Mouse (Mus musculus): ENCODE results near the gene Tedc1. TPM values are rescaled to one million over a fixed set of nuclear protein-coding genes. Genes with fewer than 3 reads are reported as not detected.

Gene Tedc1
- total RNA-seq, 2 experiments from 2014 or later, result 3.7 TPM

DNA sequence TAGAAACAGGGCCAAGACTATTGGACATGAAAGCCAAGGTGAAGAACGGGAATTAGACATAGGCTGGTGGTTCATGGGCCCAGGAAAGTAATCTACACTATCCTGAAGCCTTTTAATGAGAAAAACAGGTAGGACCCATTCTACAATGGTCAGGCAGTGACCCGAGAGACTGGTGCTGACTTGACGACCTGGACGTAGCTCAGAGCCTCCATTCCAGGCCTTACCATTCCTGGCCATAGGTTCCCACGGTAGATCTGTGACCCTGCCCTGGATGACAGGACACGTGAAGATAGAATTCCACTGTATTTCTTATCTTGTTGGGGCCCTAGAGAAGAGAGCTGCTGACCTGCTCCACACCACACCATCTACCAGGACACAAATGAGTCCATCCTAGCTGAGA lies 17.9 kb upstream of the Tedc1 start:
- no peak for DNase-seq (ENCODE audit: extremely low spot score in 1 of 2, low spot score in 2 of 2)
- intact Hi-C loops (cut with DNase I), result no loop called here

DNA sequence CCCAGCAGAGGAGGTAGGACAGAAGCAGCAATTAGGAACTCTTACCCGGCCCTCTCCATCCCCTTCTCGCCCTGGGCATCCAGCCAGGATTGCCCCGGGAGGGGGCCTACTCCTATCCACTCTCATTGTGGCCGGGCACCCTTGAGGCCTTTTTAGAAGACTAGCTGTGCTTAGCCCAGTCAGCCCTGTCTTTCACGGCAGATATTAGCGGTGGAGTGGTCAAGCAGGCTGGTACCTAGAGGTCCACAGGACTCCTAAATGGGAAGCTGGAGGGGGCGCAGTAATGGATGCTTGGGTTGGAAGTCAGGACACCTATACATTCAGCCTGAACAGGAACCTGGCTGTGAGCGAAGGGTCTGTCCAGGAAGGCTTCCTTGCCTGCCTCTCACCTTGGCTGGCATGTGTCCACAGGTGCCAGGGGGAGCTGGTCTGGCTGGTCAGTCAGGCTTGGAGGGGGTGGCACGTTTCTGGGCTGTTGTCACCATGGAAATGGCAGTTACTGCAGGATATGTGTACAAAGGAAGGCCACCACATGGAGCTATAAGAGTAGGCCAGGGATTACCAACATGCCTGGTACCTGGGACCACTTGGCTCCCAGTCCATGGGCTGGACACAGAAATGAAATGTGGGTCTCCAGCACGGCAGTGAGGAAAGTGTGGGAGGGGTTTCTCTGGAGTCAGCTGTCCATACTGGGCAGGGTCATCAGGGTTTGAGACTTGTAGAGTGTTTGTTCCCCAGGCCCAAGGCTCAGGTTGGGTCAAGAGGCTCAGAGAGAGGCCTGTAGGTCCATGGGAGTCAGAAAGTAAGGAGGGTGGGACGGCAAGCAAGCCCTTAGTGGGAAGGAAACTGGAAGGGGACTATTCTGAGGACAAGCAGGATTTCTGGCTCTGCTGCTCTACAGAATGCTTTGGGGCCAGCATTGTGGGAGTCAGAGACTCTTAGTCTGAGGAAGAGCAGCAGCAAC lies 17.0 kb upstream of the Tedc1 start:
- no peak for DNase-seq (ENCODE audit: extremely low spot score in 1 of 2, low spot score in 2 of 2)
- intact Hi-C loops (cut with DNase I), result no loop called here

DNA sequence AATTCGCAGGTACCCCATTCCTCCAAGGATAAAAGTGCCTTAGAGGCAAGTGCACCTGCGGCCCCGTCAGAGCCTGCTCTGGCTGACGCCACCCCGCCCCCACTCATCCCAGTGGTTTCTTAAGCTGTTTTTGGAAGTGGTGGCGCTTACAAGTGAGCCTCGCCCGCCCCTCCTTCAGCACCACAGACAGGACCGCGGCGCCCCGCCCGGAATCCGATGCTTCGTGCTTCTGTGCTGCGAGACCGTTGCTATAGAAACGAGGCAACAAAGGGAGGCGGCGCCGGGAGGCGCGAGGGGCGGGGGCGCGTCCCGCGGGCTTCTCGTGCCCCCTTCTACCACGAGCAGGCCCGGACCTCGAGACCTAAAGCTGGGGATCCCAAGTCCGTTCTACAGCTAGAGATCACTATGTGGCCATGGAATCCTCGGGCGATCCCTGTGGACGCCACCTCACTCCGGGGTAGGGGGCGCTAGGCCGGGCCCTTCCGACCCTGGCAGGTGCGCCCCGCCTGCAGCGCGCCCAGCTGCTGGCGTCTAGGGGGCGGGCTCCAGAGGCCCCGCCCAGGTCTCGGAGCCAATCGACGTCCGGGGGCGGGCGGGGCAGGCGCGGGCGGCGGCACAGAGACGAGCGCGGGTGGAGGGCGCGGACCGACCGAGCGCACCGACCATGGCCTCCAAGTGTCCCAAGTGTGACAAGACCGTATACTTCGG lies 16.2 kb upstream of the Tedc1 start, which contains the start of gene Crip2:
Gene Crip2 (plus strand): TSS at position 329 of the 708 bp plus-strand sequence.
- intact Hi-C loops (cut with DNase I), result loop anchor here (5.0 kb wide), 1 partner anchor 47 kb away; the partner anchor contains the start of gene Tmem121
- DNase-seq (ENCODE audit: extremely low spot score in 1 of 2, low spot score in 2 of 2), result peak; percentile 92 to 95

DNA sequence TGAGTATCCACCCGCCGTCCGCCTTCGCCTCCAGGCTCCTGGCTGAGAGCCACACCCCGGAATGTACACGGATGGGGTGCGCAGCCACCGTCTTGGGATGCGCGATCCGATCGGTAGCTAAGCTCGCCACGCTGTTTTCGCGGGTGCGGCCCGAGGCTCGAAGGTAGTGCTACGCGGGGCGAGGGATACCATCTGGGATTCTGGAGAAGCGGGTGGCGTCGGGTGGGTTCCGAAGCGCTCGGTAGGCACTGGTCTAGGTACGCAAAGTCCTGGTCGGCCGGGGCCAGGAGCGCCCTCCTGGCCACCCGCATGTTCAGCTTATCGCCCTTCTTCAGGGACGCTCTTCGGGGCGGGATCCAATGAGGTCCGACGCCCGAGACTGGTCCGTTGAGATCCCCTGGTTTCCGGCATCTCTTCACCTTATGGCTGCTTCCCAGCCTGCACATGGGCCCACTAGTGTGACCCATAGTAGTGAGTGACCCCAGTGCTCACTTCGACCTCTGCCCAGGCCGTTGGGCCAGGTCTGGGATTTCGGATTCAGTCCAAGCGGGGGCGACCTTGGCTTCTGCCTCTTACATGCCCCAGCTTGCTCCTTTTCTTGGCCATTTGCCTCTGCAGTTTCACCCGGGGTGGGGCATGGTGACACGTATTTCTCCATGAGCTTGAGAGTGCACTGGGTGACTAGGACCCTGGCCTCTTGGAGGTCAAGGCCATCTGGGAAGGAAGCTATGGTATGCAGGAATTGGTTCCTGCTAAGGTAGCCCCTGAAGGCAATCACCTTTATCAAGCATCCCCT lies 15.4 kb upstream of the Tedc1 start:
- DNase-seq (ENCODE audit: extremely low spot score in 1 of 2, low spot score in 2 of 2), result no peak
- intact Hi-C loops (cut with DNase I), result loop anchor here (5.0 kb wide), 1 partner anchor 46 kb away; the partner anchor contains the start of gene Tmem121

DNA sequence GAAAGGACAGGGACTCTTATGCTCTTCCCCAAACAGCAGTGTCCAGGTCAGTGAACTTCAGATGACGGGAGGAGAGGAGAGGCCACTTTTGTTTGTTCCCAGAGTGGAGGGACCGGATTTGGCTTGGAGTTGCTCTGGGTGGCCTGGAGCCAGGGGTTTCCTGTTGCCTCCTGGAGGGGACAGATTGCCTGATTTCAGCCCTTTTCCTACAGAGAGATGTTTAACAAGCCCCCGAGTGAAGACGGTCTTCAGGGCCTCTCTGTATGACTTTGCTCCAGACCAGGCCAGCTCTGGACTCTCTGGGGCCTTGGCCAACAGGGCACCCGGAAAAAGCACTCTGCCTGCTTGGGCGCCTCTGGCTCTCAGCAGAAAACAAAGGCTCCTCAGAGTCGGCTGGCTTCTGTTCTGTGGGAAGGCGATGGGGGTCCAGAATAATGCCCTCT lies 14.7 kb upstream of the Tedc1 start:
- DNase-seq (ENCODE audit: extremely low spot score in 1 of 2, low spot score in 2 of 2), result peak in 1 of 2 experiments; percentile 79
- intact Hi-C loops (cut with DNase I), result loop anchor here (5.0 kb wide), 1 partner anchor 46 kb away; the partner anchor contains the start of gene Tmem121

DNA sequence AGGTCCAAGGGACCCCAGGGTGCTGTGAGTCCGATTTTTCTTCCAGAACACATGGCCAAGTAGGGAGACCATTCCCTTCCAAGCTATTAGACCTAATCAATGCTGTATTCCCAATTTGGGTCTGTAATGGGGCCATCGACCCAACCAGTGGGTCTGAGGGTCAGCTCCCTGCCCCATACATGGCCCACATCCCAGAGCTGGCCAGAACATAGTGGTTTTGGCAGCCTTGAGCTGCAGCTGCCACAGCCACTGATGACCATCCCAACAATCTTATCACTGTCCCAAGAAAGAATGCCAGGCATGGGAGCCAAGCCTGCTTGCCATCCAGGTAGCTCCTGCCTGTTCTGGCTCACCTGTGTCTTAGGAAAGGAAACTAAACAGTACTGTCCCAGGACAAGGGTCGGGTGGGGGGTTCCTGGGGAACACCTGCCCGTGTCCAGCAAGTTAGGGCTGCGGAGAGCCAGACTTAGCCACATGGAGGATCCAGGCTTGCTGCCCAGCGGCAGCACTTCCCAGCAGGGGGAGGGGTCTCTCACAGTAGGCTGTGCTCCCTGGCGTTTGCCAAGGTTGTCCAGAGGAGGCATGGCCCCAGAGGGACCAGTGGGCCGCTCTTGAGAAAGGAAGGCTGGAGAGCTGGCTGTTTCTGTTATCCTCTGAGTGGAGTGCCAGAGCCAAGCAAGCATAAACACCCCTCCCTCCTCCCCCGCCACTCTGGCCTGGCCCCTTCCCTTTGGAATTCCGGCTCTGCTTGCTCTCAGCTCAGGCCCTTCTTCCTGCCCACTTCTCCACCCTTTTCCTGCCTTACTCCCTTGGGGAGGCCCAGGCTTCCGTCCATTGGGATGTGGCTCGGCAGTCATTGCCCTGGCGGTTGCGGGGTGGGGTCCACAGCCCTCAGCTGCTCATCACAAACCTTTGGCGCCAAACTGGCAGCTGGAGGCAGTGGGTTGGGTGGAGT lies 13.9 kb upstream of the Tedc1 start:
- peak in 1 of 2 experiments; percentile 90 for DNase-seq (ENCODE audit: extremely low spot score in 1 of 2, low spot score in 2 of 2)
- intact Hi-C loops (cut with DNase I), result loop anchor here (5.0 kb wide), 1 partner anchor 45 kb away; the partner anchor contains the start of gene Tmem121

DNA sequence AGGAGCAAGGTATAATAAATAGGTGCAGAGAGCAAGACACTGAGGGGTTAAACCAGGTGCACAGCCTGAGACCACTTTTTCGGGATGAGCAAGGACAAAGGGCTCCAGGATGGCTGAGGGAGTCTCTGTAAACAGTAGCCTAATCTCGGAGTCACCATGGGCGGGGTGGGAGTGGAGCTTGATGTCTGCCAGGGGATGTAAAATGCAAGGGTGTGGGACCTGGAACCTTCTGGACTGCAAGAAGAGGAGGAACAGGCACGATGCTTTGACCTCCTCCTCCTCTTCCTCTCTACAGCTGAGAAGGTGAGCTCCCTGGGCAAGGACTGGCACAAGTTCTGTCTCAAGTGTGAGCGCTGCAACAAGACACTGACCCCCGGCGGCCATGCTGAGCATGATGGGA lies 13.1 kb upstream of the Tedc1 start:
- DNase-seq (ENCODE audit: extremely low spot score in 1 of 2, low spot score in 2 of 2), result no peak
- intact Hi-C loops (cut with DNase I), result loop anchor here (5.0 kb wide), 1 partner anchor 44 kb away; the partner anchor contains the start of gene Tmem121

DNA sequence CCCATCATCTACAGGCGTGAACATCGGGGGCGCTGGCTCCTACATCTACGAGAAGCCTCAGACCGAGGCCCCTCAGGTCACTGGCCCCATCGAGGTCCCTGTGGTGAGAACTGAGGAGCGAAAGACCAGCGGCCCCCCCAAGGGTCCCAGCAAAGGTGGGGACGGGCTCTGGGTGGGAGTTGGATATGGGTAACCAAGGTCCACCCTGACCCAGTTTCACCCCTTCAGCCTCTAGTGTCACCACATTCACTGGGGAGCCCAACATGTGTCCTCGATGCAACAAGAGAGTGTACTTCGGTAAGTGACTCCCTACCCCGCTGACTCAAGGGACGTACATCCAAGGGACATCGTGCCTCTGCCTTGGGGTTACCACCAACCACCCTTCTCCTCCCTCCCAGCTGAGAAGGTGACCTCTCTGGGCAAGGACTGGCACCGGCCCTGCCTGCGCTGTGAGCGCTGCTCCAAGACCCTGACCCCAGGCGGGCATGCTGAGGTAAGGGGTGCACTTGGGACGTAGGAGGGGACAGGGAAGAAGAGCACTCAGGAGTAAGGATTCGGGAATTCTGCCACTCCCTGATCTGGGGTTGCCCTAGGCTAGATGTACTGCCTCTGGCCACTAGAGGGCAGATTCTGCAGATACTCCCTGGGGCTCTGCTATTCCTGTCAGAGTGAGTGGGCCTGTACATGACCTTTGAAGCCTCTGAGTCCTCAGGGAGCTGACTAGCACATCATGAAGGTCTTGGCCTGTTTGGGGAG lies 12.0 kb upstream of the Tedc1 start:
- no peak for DNase-seq (ENCODE audit: extremely low spot score in 1 of 2, low spot score in 2 of 2)
- intact Hi-C loops (cut with DNase I), result loop anchor here (5.0 kb wide), 1 partner anchor 43 kb away; the partner anchor contains the start of gene Tmem121

DNA sequence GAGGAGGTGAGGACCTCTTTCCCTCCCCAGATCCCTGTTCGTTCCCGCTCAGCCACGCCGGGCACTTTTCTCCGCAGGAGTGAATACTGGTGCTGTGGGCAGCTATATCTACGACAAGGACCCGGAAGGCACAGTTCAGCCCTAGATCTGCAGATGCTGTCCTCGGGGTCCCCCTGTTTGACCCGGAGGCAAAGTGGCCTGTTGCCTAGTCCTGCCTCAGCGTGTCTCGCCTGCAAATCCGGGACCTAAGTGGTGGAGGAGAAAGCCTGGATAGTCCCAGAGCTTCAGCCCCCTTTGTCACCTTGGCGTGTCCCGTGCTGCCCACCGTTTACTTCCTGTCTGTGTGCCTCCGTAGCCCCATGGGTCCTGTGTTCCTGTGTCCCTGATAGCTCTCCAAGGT lies 11.3 kb upstream of the Tedc1 start:
- intact Hi-C loops (cut with DNase I), result loop anchor here (5.0 kb wide), 1 partner anchor 42 kb away; the partner anchor contains the start of gene Tmem121
- DNase-seq (ENCODE audit: extremely low spot score in 1 of 2, low spot score in 2 of 2), result no peak

DNA sequence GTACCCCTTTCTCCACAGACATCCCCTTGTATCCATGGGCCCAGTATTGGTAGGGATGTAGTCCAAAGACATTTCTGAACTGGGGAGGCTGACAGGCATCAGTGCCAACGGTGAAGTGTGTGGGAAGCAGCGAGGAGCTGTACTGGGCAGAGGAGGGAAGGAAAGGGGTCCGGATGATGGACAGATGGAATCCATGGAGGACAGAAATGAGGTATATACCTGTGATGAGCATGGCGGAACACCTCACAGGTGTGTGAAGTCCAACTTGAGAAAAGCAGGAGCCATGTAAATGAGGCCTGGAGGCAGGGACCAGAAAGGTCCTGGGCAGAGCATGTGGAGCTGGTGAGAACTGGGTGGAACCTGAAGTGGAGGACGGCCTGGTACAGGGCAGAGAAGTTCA lies 10.6 kb upstream of the Tedc1 start:
- intact Hi-C loops (cut with DNase I), result no loop called here

DNA sequence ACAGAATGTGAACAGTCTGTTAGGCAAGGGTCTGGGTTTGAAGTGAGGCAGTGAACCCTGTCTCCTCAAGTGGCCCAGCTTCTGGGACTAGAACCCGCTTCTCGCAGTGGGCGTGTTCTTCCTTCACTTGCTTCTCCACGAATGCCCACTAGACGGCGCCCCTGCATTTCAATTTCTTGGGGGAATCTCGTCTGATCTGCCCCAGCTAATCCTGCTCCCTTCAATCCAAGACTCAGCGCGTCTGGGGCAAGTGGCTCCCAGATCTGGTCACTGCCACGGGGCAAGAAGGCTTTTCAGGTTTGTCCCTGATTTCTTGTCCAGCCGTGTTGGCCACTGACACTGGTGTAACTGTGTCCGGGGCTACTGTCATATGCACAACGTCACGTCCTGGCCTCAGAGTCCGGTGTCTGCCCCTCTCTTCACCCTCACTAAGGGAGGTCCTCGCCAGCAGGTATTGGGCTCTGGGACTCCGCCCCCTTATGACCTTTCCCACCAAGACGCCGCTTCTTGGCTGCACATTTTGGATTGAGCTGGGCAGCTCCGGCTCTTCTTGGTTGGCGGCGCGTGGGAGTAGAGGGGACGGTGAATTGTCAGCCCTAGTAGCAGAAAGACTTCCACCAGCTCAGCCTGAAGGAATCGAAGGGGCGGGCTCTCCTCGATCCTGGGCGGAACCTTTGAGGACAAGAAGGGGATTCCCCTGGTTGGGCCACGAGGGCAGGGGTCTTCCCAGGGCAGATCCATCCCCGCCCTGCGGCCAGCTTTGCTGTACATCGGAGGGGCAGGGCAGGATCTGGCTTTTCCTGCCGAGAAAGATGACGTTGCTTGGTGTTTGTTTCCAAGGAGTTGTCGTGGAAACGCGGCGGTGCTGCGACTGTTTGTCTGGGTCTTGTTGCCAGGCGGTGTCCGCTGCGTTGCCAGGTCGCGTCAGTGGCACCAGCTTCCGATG lies 9.8 kb upstream of the Tedc1 start, which contains the start of gene Crip1:
Gene Crip1 (plus strand): TSS at position 205 of the 946 bp plus-strand sequence.
- DNase-seq (ENCODE audit: extremely low spot score in 1 of 2, low spot score in 2 of 2), result peak; percentile 79 to 88
- intact Hi-C loops (cut with DNase I), result no loop called here

More for the DNA sequence above, 10.6 kb upstream of the Tedc1 start:
- peak in 1 of 2 experiments; percentile 22 for DNase-seq (ENCODE audit: extremely low spot score in 1 of 2, low spot score in 2 of 2)

DNA sequence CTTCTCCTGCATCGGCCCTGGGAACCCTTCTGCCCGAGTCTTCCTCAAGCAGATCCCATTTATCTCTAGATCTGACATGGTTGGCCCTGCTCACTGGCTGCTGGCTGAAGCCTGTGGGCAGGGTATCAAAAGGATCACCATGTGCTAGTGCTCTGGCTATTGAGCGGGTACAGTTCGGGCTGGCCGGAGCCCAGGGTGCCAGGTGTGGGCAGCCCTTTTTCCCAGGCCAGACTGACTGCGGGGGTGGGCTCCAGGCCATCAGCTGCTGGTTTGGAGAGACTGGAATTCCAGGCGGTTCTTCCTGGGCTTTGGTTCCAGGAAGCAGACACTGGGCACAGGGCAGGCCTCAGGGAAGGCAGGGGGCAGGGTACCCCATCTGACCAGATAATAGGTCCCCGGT lies 8.7 kb upstream of the Tedc1 start:
- DNase-seq (ENCODE audit: extremely low spot score in 1 of 2, low spot score in 2 of 2), result peak in 1 of 2 experiments; percentile 61
- intact Hi-C loops (cut with DNase I), result no loop called here

DNA sequence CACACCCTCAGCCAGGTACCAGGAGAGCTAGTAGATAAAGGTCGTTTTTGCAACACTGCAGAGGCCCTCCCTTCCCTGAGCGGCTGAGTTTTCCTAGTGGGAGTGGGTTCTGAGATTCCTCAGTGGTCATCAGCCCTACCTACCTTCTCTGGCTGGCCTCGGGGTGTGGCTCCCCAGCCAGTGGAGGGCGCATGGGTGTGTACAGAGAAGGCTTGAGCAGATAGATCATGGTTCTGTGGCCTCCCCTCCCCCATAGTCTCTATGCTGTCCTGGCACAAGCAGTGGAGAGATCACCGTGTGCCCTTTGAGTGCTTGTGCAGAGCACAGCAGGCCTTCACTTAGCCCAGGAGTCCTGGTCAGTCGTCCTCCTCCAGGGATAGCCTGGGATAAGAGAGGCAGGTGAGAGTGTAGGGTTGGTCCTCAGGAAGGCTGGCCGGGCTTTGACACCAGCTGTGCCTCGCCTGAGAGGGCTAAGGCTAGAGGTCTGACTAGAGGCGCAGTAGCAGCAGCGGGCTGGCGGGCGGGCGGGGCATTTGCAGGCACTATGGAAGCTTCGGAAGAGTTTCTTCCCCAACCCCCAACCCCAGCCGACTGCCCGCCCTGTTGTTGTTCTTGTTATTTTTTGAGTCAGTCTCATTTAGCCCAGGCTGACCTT lies 7.7 kb upstream of the Tedc1 start:
- intact Hi-C loops (cut with DNase I), result no loop called here
- peak in 1 of 2 experiments; percentile 75 for DNase-seq (ENCODE audit: extremely low spot score in 1 of 2, low spot score in 2 of 2)

DNA sequence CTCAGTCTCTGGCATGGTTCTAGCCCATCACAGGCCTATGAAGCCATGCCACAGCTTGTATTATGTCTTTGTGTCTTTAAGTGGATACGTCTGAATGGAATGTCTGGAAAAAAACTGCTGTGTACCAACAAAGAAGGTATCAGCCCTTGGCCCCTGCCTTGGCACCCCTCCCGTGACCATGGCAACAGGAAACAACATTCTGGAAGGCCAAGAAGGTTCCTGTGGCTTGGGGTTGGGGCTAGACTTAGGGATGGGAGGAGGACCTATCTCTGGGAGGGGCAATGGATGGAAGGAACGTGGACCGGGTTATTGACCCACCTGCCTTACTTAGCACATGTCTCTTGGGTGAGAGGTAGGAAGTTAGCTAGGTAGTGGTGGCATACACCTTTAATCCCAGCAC lies 6.9 kb upstream of the Tedc1 start:
- intact Hi-C loops (cut with DNase I), result no loop called here
- peak in 1 of 2 experiments; percentile 61 for DNase-seq (ENCODE audit: extremely low spot score in 1 of 2, low spot score in 2 of 2)

DNA sequence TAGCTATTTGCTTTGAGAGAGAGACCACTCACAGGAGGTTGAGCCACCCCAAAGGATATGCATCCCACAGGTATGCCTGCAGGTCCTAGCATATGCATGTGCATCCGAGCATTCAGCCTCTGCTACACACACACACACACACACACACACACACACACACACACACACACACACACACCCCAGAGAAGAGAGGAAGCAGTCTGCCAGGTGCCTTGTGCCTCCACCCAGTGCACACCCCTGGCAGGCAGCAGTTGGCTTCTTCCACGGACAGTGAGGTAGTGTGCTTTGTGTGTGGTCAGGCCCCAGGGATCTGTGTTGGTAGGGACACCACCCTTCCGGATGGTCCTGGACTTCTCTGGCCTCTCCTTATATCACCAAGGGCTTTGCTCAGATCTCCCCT lies 6.3 kb upstream of the Tedc1 start:
- intact Hi-C loops (cut with DNase I), result no loop called here
- no peak for DNase-seq (ENCODE audit: extremely low spot score in 1 of 2, low spot score in 2 of 2)

Data from left cerebral cortex, postnatal 10 days (tissue).